8 mouse cellular contexts compared by ENCODE assay signal in genomic region chr17:36315041-36315688, GRCm38 (mm10). TPM values are rescaled to one million over a fixed set of nuclear protein-coding genes. Genes with fewer than 3 reads are reported as not detected.
A peak's percentile ranks its signal among the peaks of the same experiment; 100 is the strongest.
DNase-seq lines count a peak whose midpoint lies in the region; ATAC-seq and TF ChIP-seq lines count a peak whose summit lies in the region.

No protein-coding gene starts in this region.

- no peaks in the 10 kb centered on the region for H3K27me3 ChIP-seq in C2C12 (ENCODE audit: control insufficient read depth, insufficient read depth, insufficient read length)
- H3K27me3 ChIP-seq in embryonic facial prominence, embryonic 15.5 days: no peaks in the 10 kb centered on the region
- H3K27me3 ChIP-seq in liver, embryonic 12.5 days (replicated peaks): no peaks in the 10 kb centered on the region; the same call in 1 of the 2 replicates
- H3K27me3 ChIP-seq in myocyte (ENCODE audit: control insufficient read depth, insufficient read depth, insufficient read length): no peaks in the 10 kb centered on the region
- H3K27me3 ChIP-seq in stomach, embryonic 15.5 days (replicated peaks): no peaks in the 10 kb centered on the region

- no peak overlapping the region for H3K27ac ChIP-seq in embryonic facial prominence, embryonic 15.5 days (replicated peaks)
- H3K27ac ChIP-seq in liver, embryonic 12.5 days: no peak overlapping the region
- peak overlapping the region; percentile 11; the same call in 1 of the 2 replicates for H3K27ac ChIP-seq in stomach, embryonic 15.5 days

- 0 out of 2 replicates have a peak, but pooled peaks have one; percentile 29 for ATAC-seq in embryonic facial prominence, embryonic 15.5 days (ENCODE audit: insufficient number of reproducible peaks, low FRiP score, low TSS enrichment, low read depth)
- ATAC-seq in liver, embryonic 12.5 days: no peak; the same call in 1 of the 2 replicates
- peak; percentile 65; the same call in 1 of the 2 replicates for ATAC-seq in stomach, embryonic 15.5 days (ENCODE audit: insufficient read depth, low FRiP score, low read depth)

- no peaks in the 10 kb centered on the region for H3K79me3 ChIP-seq in C2C12 (ENCODE audit: low read depth)

- WGBS in embryonic facial prominence, embryonic 15.5 days: under 1% methylated on average over 19 of the region's 19 CpGs
- WGBS in liver, embryonic 12.5 days (ENCODE audit: insufficient replicate concordance): under 1% methylated on average over 19 of the region's 19 CpGs
- WGBS in stomach, embryonic 15.5 days: under 1% methylated on average over 19 of the region's 19 CpGs

- DNase-seq in adrenal gland, postnatal 36 days: peak; percentile 48 to 68
- DNase-seq in heart, postnatal 10 days: peak; percentile 25 to 32
- peak; percentile 32 to 39 for DNase-seq in kidney, postnatal 36 days

- H3K4me1 ChIP-seq in embryonic facial prominence, embryonic 15.5 days: peaks cover 4% of the 10 kb centered on the region; the same call in 1 of the 2 replicates
- peaks cover 7% of the 10 kb centered on the region for H3K4me1 ChIP-seq in liver, embryonic 12.5 days
- H3K4me1 ChIP-seq in stomach, embryonic 15.5 days: no peaks in the 10 kb centered on the region

- no peaks in the 10 kb centered on the region for H3K9me3 ChIP-seq in embryonic facial prominence, embryonic 15.5 days (replicated peaks)
- no peaks in the 10 kb centered on the region for H3K9me3 ChIP-seq in liver, embryonic 12.5 days (replicated peaks)
- H3K9me3 ChIP-seq in stomach, embryonic 15.5 days: no peaks in the 10 kb centered on the region

- peak; percentile 16 for TF ChIP-seq POLR2A in myocyte (IDR thresholded peaks at IDR 0.05; ENCODE audit: insufficient read length, low read depth)

- H3K79me2 ChIP-seq in C2C12 (ENCODE audit: control insufficient read depth, insufficient read depth) (no peaks in the 10 kb centered on the region), myocyte (ENCODE audit: control insufficient read depth, insufficient read depth) (no peaks in the 10 kb centered on the region)

- H3K4me3 ChIP-seq in C2C12 (ENCODE audit: insufficient read depth, poor library complexity, severe bottlenecking) (peak overlapping the region; percentile 28), myocyte (peak overlapping the region; percentile 26)
- H3K4me3 ChIP-seq in embryonic facial prominence, embryonic 15.5 days (replicated peaks): peak overlapping the region; percentile 50
- H3K4me3 ChIP-seq in liver, embryonic 12.5 days: peak overlapping the region; percentile 56
- H3K4me3 ChIP-seq in stomach, embryonic 15.5 days (replicated peaks): peak overlapping the region; percentile 49

- TF ChIP-seq CTCF in C2C12 (IDR thresholded peaks at IDR 0.05; ENCODE audit: control insufficient read depth, insufficient read depth, insufficient read length): no peak

- peak overlapping the region; percentile 18; the same call in 1 of the 2 replicates for H3K9ac ChIP-seq in embryonic facial prominence, embryonic 15.5 days
- peak overlapping the region; percentile 54; the same call in 1 of the 2 replicates for H3K9ac ChIP-seq in liver, embryonic 12.5 days
- H3K9ac ChIP-seq in stomach, embryonic 15.5 days: peak overlapping the region; percentile 12; the same call in 1 of the 2 replicates

- H3K36me3 ChIP-seq in C2C12 (ENCODE audit: control insufficient read depth, insufficient read depth): no peaks in the 10 kb centered on the region
- no peaks in the 10 kb centered on the region for H3K36me3 ChIP-seq in embryonic facial prominence, embryonic 15.5 days
- H3K36me3 ChIP-seq in liver, embryonic 12.5 days: no peaks in the 10 kb centered on the region
- no peaks in the 10 kb centered on the region for H3K36me3 ChIP-seq in myocyte (ENCODE audit: control insufficient read depth, insufficient read depth)
- H3K36me3 ChIP-seq in stomach, embryonic 15.5 days: no peaks in the 10 kb centered on the region

- H3K4me2 ChIP-seq in embryonic facial prominence, embryonic 15.5 days (replicated peaks): peak overlapping the region; percentile 82
- H3K4me2 ChIP-seq in liver, embryonic 12.5 days: peak overlapping the region; percentile 75
- H3K4me2 ChIP-seq in myocyte (ENCODE audit: low read depth): peak overlapping the region; percentile 99
- peak overlapping the region; percentile 85 for H3K4me2 ChIP-seq in stomach, embryonic 15.5 days

- H3ac ChIP-seq in C2C12 (ENCODE audit: control insufficient read depth, insufficient read length, low read depth) (peak overlapping the region; percentile 45), myocyte (ENCODE audit: control insufficient read depth, insufficient read length) (no peak overlapping the region)

- intact Hi-C loops in heart, postnatal 10 days (cut with DNase I): no loop called here

TF ChIP-seq in C2C12, 6 proteins besides CTCF, POLR2A, EP300 and RAD21:
- TF ChIP-seq USF1 (IDR thresholded peaks at IDR 0.05; ENCODE audit: low read depth) (no peak), MYOG (IDR thresholded peaks at IDR 0.05; ENCODE audit: control insufficient read depth, extremely low read depth, insufficient read length) (no peak), MAX (IDR thresholded peaks at IDR 0.05) (no peak), FOSL1 (IDR thresholded peaks at IDR 0.05; ENCODE audit: insufficient read depth, low read length, poor library complexity, severe bottlenecking) (no peak), CEBPB (IDR thresholded peaks at IDR 0.05; ENCODE audit: low read depth) (no peak), MYOD1 (IDR thresholded peaks at IDR 0.05; ENCODE audit: control insufficient read depth, insufficient read length, low read depth) (no peak)

TF ChIP-seq in myocyte, 11 proteins besides CTCF, POLR2A, EP300 and RAD21:
- TF ChIP-seq TCF12 (IDR thresholded peaks at IDR 0.05; ENCODE audit: insufficient read depth, poor library complexity, severe bottlenecking) (no peak), MYOG (IDR thresholded peaks at IDR 0.05; ENCODE audit: control insufficient read depth in 1 of 3, insufficient read depth in 1 of 3, insufficient read length in 2 of 3, low read depth in 2 of 3) (no peak), POLR2AphosphoS2 (IDR thresholded peaks at IDR 0.05; ENCODE audit: insufficient read length, low read depth) (no peak), MYOD1 (IDR thresholded peaks at IDR 0.05; ENCODE audit: control insufficient read depth in 1 of 3, insufficient read length in 2 of 3, low read depth in 2 of 3) (no peak), USF1 (IDR thresholded peaks at IDR 0.05; ENCODE audit: low read depth) (no peak), SRF (IDR thresholded peaks at IDR 0.05; ENCODE audit: control insufficient read depth, insufficient read length, low read depth) (no peak), MAX (IDR thresholded peaks at IDR 0.05; ENCODE audit: low read depth) (no peak), TCF3 (IDR thresholded peaks at IDR 0.05; ENCODE audit: insufficient read length, low read depth) (no peak), REST (IDR thresholded peaks at IDR 0.05; ENCODE audit: insufficient read depth, insufficient read length) (no peak), E2F4 (IDR thresholded peaks at IDR 0.05; ENCODE audit: insufficient read depth) (no peak), CEBPB (IDR thresholded peaks at IDR 0.05; ENCODE audit: insufficient read depth, poor library complexity, severe bottlenecking) (no peak)

RNA-seq across cellular contexts. Expression of gene H2-M10.1, which starts 10.8 kb away (rescaled TPM):
- polyA plus RNA-seq in C2C12 (2012; fragmentation: generic; extraction: Trizol) (not detected), myocyte (2012; fragmentation: generic; extraction: Trizol) (1.4 TPM)
- total RNA-seq in adrenal gland, postnatal 36 days (2021): not detected
- not detected in 2 replicates for polyA plus RNA-seq in embryonic facial prominence, embryonic 15.5 days (2015; fragmentation: Nextera tagmentation; extraction: Ambion mirVana)
- total RNA-seq in heart, postnatal 10 days (2021): not detected
- not detected in 2 replicates for polyA plus RNA-seq in liver, embryonic 12.5 days (2016; fragmentation: Nextera tagmentation; extraction: Ambion mirVana)
- not detected in 2 replicates for polyA plus RNA-seq in stomach, embryonic 15.5 days (2015; fragmentation: Nextera tagmentation; extraction: Ambion mirVana)

RNA-seq across cellular contexts. Expression of gene H2-M10.2, which starts 28.9 kb away (rescaled TPM):
- polyA plus RNA-seq in C2C12 (2012; fragmentation: generic; extraction: Trizol) (not detected), myocyte (2012; fragmentation: generic; extraction: Trizol) (not detected)
- total RNA-seq in adrenal gland, postnatal 36 days (2021): not detected
- polyA plus RNA-seq in embryonic facial prominence, embryonic 15.5 days (2015; fragmentation: Nextera tagmentation; extraction: Ambion mirVana): 0.30 TPM in 1 of 2 replicates, not detected in the other
- total RNA-seq in heart, postnatal 10 days (2021): not detected
- polyA plus RNA-seq in liver, embryonic 12.5 days (2016; fragmentation: Nextera tagmentation; extraction: Ambion mirVana): not detected in 2 replicates
- not detected in 2 replicates for polyA plus RNA-seq in stomach, embryonic 15.5 days (2015; fragmentation: Nextera tagmentation; extraction: Ambion mirVana)

RNA-seq across cellular contexts. Expression of gene Trim39, which starts 43.1 kb away (rescaled TPM):
- 5.1 TPM for polyA plus RNA-seq in C2C12 (2012; fragmentation: generic; extraction: Trizol)
- 10 to 100 TPM; 15.7 to 20.0 TPM for total RNA-seq in adrenal gland, postnatal 36 days (2021)
- polyA plus RNA-seq in embryonic facial prominence, embryonic 15.5 days (2015; fragmentation: Nextera tagmentation; extraction: Ambion mirVana): 17.0 and 19.1 TPM in 2 replicates
- total RNA-seq in heart, postnatal 10 days (2021): 1 to 10 TPM; 7.8 to 8.0 TPM
- 10.1 and 11.0 TPM in 2 replicates for polyA plus RNA-seq in liver, embryonic 12.5 days (2016; fragmentation: Nextera tagmentation; extraction: Ambion mirVana)
- polyA plus RNA-seq in myocyte (2012; fragmentation: generic; extraction: Trizol): 5.5 TPM
- polyA plus RNA-seq in stomach, embryonic 15.5 days (2015; fragmentation: Nextera tagmentation; extraction: Ambion mirVana): 16.4 and 17.3 TPM in 2 replicates

RNA-seq across cellular contexts. Expression of gene H2-M10.3, which starts 53.1 kb away (rescaled TPM):
- not detected for polyA plus RNA-seq in C2C12 (2012; fragmentation: generic; extraction: Trizol)
- total RNA-seq in adrenal gland, postnatal 36 days (2021): not detected
- not detected in 2 replicates for polyA plus RNA-seq in embryonic facial prominence, embryonic 15.5 days (2015; fragmentation: Nextera tagmentation; extraction: Ambion mirVana)
- total RNA-seq in heart, postnatal 10 days (2021): not detected
- polyA plus RNA-seq in liver, embryonic 12.5 days (2016; fragmentation: Nextera tagmentation; extraction: Ambion mirVana): not detected in 2 replicates
- not detected for polyA plus RNA-seq in myocyte (2012; fragmentation: generic; extraction: Trizol)
- not detected in 2 replicates for polyA plus RNA-seq in stomach, embryonic 15.5 days (2015; fragmentation: Nextera tagmentation; extraction: Ambion mirVana)

RNA-seq across cellular contexts. Expression of gene Rpp21, which starts 57.3 kb away (rescaled TPM):
- polyA plus RNA-seq in C2C12 (2012; fragmentation: generic; extraction: Trizol): 61.2 TPM
- total RNA-seq in adrenal gland, postnatal 36 days (2021): 10 to 100 TPM; 44.0 to 49.0 TPM
- polyA plus RNA-seq in embryonic facial prominence, embryonic 15.5 days (2015; fragmentation: Nextera tagmentation; extraction: Ambion mirVana): 104 and 107 TPM in 2 replicates
- 10 to 100 TPM; 33.4 to 34.7 TPM for total RNA-seq in heart, postnatal 10 days (2021)
- 80.6 and 89.7 TPM in 2 replicates for polyA plus RNA-seq in liver, embryonic 12.5 days (2016; fragmentation: Nextera tagmentation; extraction: Ambion mirVana)
- polyA plus RNA-seq in myocyte (2012; fragmentation: generic; extraction: Trizol): 59.2 TPM
- 116 and 124 TPM in 2 replicates for polyA plus RNA-seq in stomach, embryonic 15.5 days (2015; fragmentation: Nextera tagmentation; extraction: Ambion mirVana)
